Mouse (Mus musculus): ENCODE data around the gene Dars2. TPM values are rescaled to one million over a fixed set of nuclear protein-coding genes. Genes with fewer than 3 reads are reported as not detected.

The Dars2 gene
- polyA plus RNA-seq (2017; shearing (Covaris generic)), result 19.1 TPM

GRCm38 (mm10) chr1:161070352-161071271 is at the start of gene Dars2, which contains the start of gene Cenpl:
Gene Dars2 (minus strand): TSS chr1:161070658.
Gene Cenpl (plus strand): TSS chr1:161070713.

GRCm38 (mm10) chr1:161034435-161035280 is 35.8 kb downstream of the Dars2 start, which contains the start of gene Zbtb37:
Gene Zbtb37 (minus strand): TSS chr1:161034849.

Other genes with a start within 250 kb of the Dars2 start
- 7.2 TPM for gene Rc3h1, start 164.2 kb downstream of the Dars2 start, polyA plus RNA-seq (2017; shearing (Covaris generic))
- 17.6 TPM for gene Serpinc1, start 92.1 kb downstream of the Dars2 start, polyA plus RNA-seq (2017; shearing (Covaris generic))
- gene Zbtb37, start 35.8 kb downstream of the Dars2 start, polyA plus RNA-seq (2017; shearing (Covaris generic)), result 19.8 TPM
- gene Cenpl, start 55 bp upstream of the Dars2 start, polyA plus RNA-seq (2017; shearing (Covaris generic)), result 18.3 TPM
- 44.1 TPM for gene Klhl20, start 60.9 kb upstream of the Dars2 start, polyA plus RNA-seq (2017; shearing (Covaris generic))
- not detected for gene Ankrd45, start 72.0 kb upstream of the Dars2 start, polyA plus RNA-seq (2017; shearing (Covaris generic))
- gene Tex50, start 88.7 kb upstream of the Dars2 start, polyA plus RNA-seq (2017; shearing (Covaris generic)), result not detected
- gene Prdx6, start 180.6 kb upstream of the Dars2 start, polyA plus RNA-seq (2017; shearing (Covaris generic)), result 320 TPM